Mouse (Mus musculus): ENCODE data around the gene Wipf2. TPM values are rescaled to one million over a fixed set of nuclear protein-coding genes. Genes with fewer than 3 reads are reported as not detected.

The Wipf2 gene
- total and polyA plus RNA-seq, 3 experiments: 2.9 to 7.1 TPM; not detected in 1

- H3K9me3 ChIP-seq (replicated peaks; ENCODE audit: insufficient read depth, low read length): no peaks in the 10 kb centered on the region
- H3K4me3 ChIP-seq (ENCODE audit: control insufficient read depth in 1 of 2, insufficient read depth in 1 of 2, low read depth in 2 of 2, low read length in 2 of 2): no peak overlapping the region
- H3K36me3 ChIP-seq (ENCODE audit: control insufficient read depth in 1 of 2, insufficient read depth in 2 of 2, low read length in 2 of 2): peaks cover 12 to 31% of the 10 kb centered on the region in 2 experiments
- peak; percentile 75 for DNase-seq (ENCODE audit: low read depth, low spot score)
- H3K4me1 ChIP-seq (ENCODE audit: control insufficient read depth in 1 of 2, insufficient read depth in 2 of 2, low read length in 2 of 2): peaks cover 17 to 36% of the 10 kb centered on the region in 2 experiments
- no peaks in the 10 kb centered on the region for H3K79me2 ChIP-seq (ENCODE audit: control insufficient read depth, insufficient read depth, low read length, poor library complexity)
- H3K9ac ChIP-seq (ENCODE audit: control insufficient read depth, low read depth, low read length, poor library complexity, severe bottlenecking): 0 out of 2 replicates have a peak overlapping the region, but pooled peaks have one; percentile 27
- TF ChIP-seq ELF1 (IDR thresholded peaks at IDR 0.05; ENCODE audit: low read depth, low read length): peak; percentile 56
- TF ChIP-seq MAX (IDR thresholded peaks at IDR 0.05; ENCODE audit: low read length): no peak
- TF ChIP-seq EP300 (IDR thresholded peaks at IDR 0.05; ENCODE audit: low read depth in 1 of 2, low read length in 2 of 2): peak in 1 of 2 experiments; percentile 25; a peak in 1 of 4 replicates
- H3K27ac ChIP-seq (ENCODE audit: control insufficient read depth, low read depth, low read length): peak overlapping the region; percentile 33; the same call in 1 of the 2 replicates
- no peaks in the 10 kb centered on the region for H3K27me3 ChIP-seq (ENCODE audit: control insufficient read depth in 1 of 2, insufficient read depth in 2 of 2, low read length in 2 of 2)
Measured at GRCm38 (mm10) chr11:98900529-98901125, 37.2 kb downstream of the Wipf2 start.

- no peak overlapping the region for H3K27ac ChIP-seq (ENCODE audit: control insufficient read depth, low read depth, low read length)
Measured at GRCm38 (mm10) chr11:98902621-98903245, 39.3 kb downstream of the Wipf2 start.

GRCm38 (mm10) chr11:98904577-98904976 lies 41.1 kb downstream of the Wipf2 start:
- Histone ChIP-seq H3K27me3 (ENCODE audit: control insufficient read depth in 1 of 2, insufficient read depth in 2 of 2, low read length in 2 of 2) (no peaks in the 10 kb centered on the region), H3K4me1 (ENCODE audit: control insufficient read depth in 1 of 2, insufficient read depth in 2 of 2, low read length in 2 of 2) (peaks cover 29 to 62% of the 10 kb centered on the region in 2 experiments), H3K27ac (ENCODE audit: control insufficient read depth, low read depth, low read length) (peak overlapping the region; percentile 92), H3K9me3 (replicated peaks; ENCODE audit: insufficient read depth, low read length) (no peaks in the 10 kb centered on the region), H3K9ac (ENCODE audit: control insufficient read depth, low read depth, low read length, poor library complexity, severe bottlenecking) (peak overlapping the region; percentile 48), H3K79me2 (ENCODE audit: control insufficient read depth, insufficient read depth, low read length, poor library complexity) (peaks cover 18% of the 10 kb centered on the region), H3K4me3 (ENCODE audit: control insufficient read depth in 1 of 2, insufficient read depth in 1 of 2, low read depth in 2 of 2, low read length in 2 of 2) (peak overlapping the region; percentile 4 to 24; a peak in 3 of 4 replicates), H3K36me3 (ENCODE audit: control insufficient read depth in 1 of 2, insufficient read depth in 2 of 2, low read length in 2 of 2) (peaks cover 0 to 55% of the 10 kb centered on the region in 2 experiments; a peak in 2 of 4 replicates)
- peak; percentile 96 for DNase-seq (ENCODE audit: low read depth, low spot score)
- TF ChIP-seq ETS1 (IDR thresholded peaks at IDR 0.05; ENCODE audit: low read depth, low read length) (peak; percentile 99), KAT2A (conservative IDR thresholded peaks at IDR 0.05; ENCODE audit: low read depth, low read length) (peak; percentile 61), TBP (IDR thresholded peaks at IDR 0.05; ENCODE audit: low read depth, low read length) (peak; percentile 76), SMC3 (IDR thresholded peaks at IDR 0.05; ENCODE audit: low read depth, low read length) (peak; percentile 19; the same call in 1 of the 2 replicates), BHLHE40 (IDR thresholded peaks at IDR 0.05; ENCODE audit: borderline replicate concordance, low read depth, low read length) (peak; percentile 83; the same call in 1 of the 2 replicates), ZC3H11A (IDR thresholded peaks at IDR 0.05; ENCODE audit: low read depth, low read length) (peak; percentile 29; the same call in 1 of the 2 replicates), MAX (IDR thresholded peaks at IDR 0.05; ENCODE audit: low read length) (peak; percentile 77), CTCF (IDR thresholded peaks at IDR 0.05 in 2 of 3, conservative IDR thresholded peaks at IDR 0.05 in 1 of 3; ENCODE audit: control insufficient read depth in 1 of 3, insufficient read depth in 1 of 3, low read depth in 2 of 3, low read length in 3 of 3, poor library complexity in 1 of 3, severe bottlenecking in 1 of 3) (no peak), POLR2AphosphoS5 (IDR thresholded peaks at IDR 0.05; ENCODE audit: borderline replicate concordance, low read depth, low read length) (no peak), MYB (IDR thresholded peaks at IDR 0.05; ENCODE audit: low read depth, low read length) (peak; percentile 86), ZMIZ1 (IDR thresholded peaks at IDR 0.05; ENCODE audit: low read depth, low read length) (peak; percentile 92), MXI1 (IDR thresholded peaks at IDR 0.05; ENCODE audit: low read depth, low read length) (peak; percentile 65), CHD2 (IDR thresholded peaks at IDR 0.05; ENCODE audit: low read length) (peak; percentile 75), NRF1 (IDR thresholded peaks at IDR 0.05; ENCODE audit: insufficient read depth, low read depth, low read length, poor library complexity, severe bottlenecking) (no peak), JUND (IDR thresholded peaks at IDR 0.05; ENCODE audit: low read depth, low read length) (0 out of 2 replicates have a peak, but pooled peaks have one; percentile 50), TCF12 (IDR thresholded peaks at IDR 0.05; ENCODE audit: low read depth, low read length) (peak; percentile 100), GABPA (IDR thresholded peaks at IDR 0.05; ENCODE audit: low read depth, low read length) (no peak)

More at GRCm38 (mm10) chr11:98902621-98903245, 39.3 kb downstream of the Wipf2 start:
- no peak for TF ChIP-seq TBP (IDR thresholded peaks at IDR 0.05; ENCODE audit: low read depth, low read length)
- TF ChIP-seq CHD1 (IDR thresholded peaks at IDR 0.05; ENCODE audit: low read depth, low read length): no peak
- TF ChIP-seq GATA1 (IDR thresholded peaks at IDR 0.05; ENCODE audit: low read depth, low read length): no peak
- no peak for TF ChIP-seq JUND (IDR thresholded peaks at IDR 0.05; ENCODE audit: low read depth, low read length)
- TF ChIP-seq TCF12 (IDR thresholded peaks at IDR 0.05; ENCODE audit: low read depth, low read length): no peak
- no peak for TF ChIP-seq POLR2AphosphoS2 (IDR thresholded peaks at IDR 0.05; ENCODE audit: low read length)
- no peak for TF ChIP-seq USF2 (IDR thresholded peaks at IDR 0.05; ENCODE audit: borderline replicate concordance in 1 of 2, insufficient read depth in 1 of 2, low read depth in 1 of 2, low read length in 2 of 2)
- no peak for TF ChIP-seq MAFK (IDR thresholded peaks at IDR 0.05; ENCODE audit: borderline replicate concordance, low read depth, low read length)
- TF ChIP-seq E2F4 (IDR thresholded peaks at IDR 0.05; ENCODE audit: borderline replicate concordance, low read depth, low read length): no peak
- TF ChIP-seq MXI1 (IDR thresholded peaks at IDR 0.05; ENCODE audit: low read depth, low read length): no peak
- no peak for TF ChIP-seq MYC (IDR thresholded peaks at IDR 0.05; ENCODE audit: low read depth, low read length)
- Histone ChIP-seq H3K9ac (ENCODE audit: control insufficient read depth, low read depth, low read length, poor library complexity, severe bottlenecking) (no peak overlapping the region), H3K9me3 (replicated peaks; ENCODE audit: insufficient read depth, low read length) (no peaks in the 10 kb centered on the region), H3K4me1 (ENCODE audit: control insufficient read depth in 1 of 2, insufficient read depth in 2 of 2, low read length in 2 of 2) (peaks cover 27 to 51% of the 10 kb centered on the region in 2 experiments), H3K27me3 (ENCODE audit: control insufficient read depth in 1 of 2, insufficient read depth in 2 of 2, low read length in 2 of 2) (no peaks in the 10 kb centered on the region), H3K79me2 (ENCODE audit: control insufficient read depth, insufficient read depth, low read length, poor library complexity) (peaks cover under 1% of the 10 kb centered on the region), H3K36me3 (ENCODE audit: control insufficient read depth in 1 of 2, insufficient read depth in 2 of 2, low read length in 2 of 2) (peaks cover 4 to 46% of the 10 kb centered on the region in 2 experiments; a peak in 3 of 4 replicates), H3K4me3 (ENCODE audit: control insufficient read depth in 1 of 2, insufficient read depth in 1 of 2, low read depth in 2 of 2, low read length in 2 of 2) (no peak overlapping the region)
- no peak for DNase-seq (ENCODE audit: low read depth, low spot score)

All from MEL (cell line).